Mouse (Mus musculus): Measurements from ENCODE around the gene Klk1b5. TPM values are rescaled to one million over a fixed set of nuclear protein-coding genes. Genes with fewer than 3 reads are reported as not detected.
"Not testable (repeated sequence)": the region's sequence is repeated elsewhere in the genome, so short reads cannot be mapped to it uniquely, and the experiment has no call there.

Klk1b5 gene
- polyA plus RNA-seq (2012; ENCODE audit: insufficient read depth, low replicate concordance), result not detected in 2 replicates

- peaks cover 9% of the 10 kb centered on the region for H3K4me1 ChIP-seq
- no peaks in the 10 kb centered on the region for H3K36me3 ChIP-seq (replicated peaks; ENCODE audit: low read length)
- peaks cover 41% of the 10 kb centered on the region for H3K27me3 ChIP-seq (replicated peaks)
- TF ChIP-seq GATA1 (IDR thresholded peaks at IDR 0.05; ENCODE audit: borderline replicate concordance, low read length) (no peak), FLI1 (IDR thresholded peaks at IDR 0.05; ENCODE audit: low read length) (no peak)
- H3K4me3 ChIP-seq (replicated peaks), result no peak within 1 kb of the TSS
- no peaks in the 10 kb centered on the region for H3K9me3 ChIP-seq
Measured at GRCm38 (mm10) chr7:44215645-44216044, at the start of gene Klk1b5. TSS of gene Klk1b5 (plus strand) at chr7:44215945.

GRCm38 (mm10) chr7:44179299-44180045 is 36.3 kb upstream of the Klk1b5 start:
- Histone ChIP-seq H3K36me3 (replicated peaks; ENCODE audit: low read length) (no peaks in the 10 kb centered on the region), H3K4me3 (replicated peaks) (no peak overlapping the region), H3K9me3 (no peaks in the 10 kb centered on the region), H3K4me1 (no peaks in the 10 kb centered on the region), H3K27me3 (replicated peaks) (no peaks in the 10 kb centered on the region)
- TF ChIP-seq GATA1 (IDR thresholded peaks at IDR 0.05; ENCODE audit: borderline replicate concordance, low read length) (no peak), FLI1 (IDR thresholded peaks at IDR 0.05; ENCODE audit: low read length) (no peak)

GRCm38 (mm10) chr7:44186516-44186915 is 29.2 kb upstream of the Klk1b5 start:
- H3K4me1 ChIP-seq; H3K36me3 ChIP-seq (replicated peaks; ENCODE audit: low read length); H3K9me3 ChIP-seq; H3K27me3 ChIP-seq (replicated peaks); H3K4me3 ChIP-seq (replicated peaks): not testable (repeated sequence)

GRCm38 (mm10) chr7:44187936-44188335 is 27.8 kb upstream of the Klk1b5 start, which contains the start of gene Klk1b24:
TSS of gene Klk1b24 (plus strand) at chr7:44188236.
- H3K27me3 ChIP-seq (replicated peaks), result not testable (repeated sequence)

GRCm38 (mm10) chr7:44193466-44193865 is 22.3 kb upstream of the Klk1b5 start:
- H3K36me3 ChIP-seq (replicated peaks; ENCODE audit: low read length); H3K9me3 ChIP-seq; H3K4me3 ChIP-seq (replicated peaks): not testable (repeated sequence)

More at GRCm38 (mm10) chr7:44187936-44188335, 27.8 kb upstream of the Klk1b5 start, which contains the start of gene Klk1b24:
- H3K9me3 ChIP-seq; H3K4me3 ChIP-seq (replicated peaks); H3K4me1 ChIP-seq; H3K36me3 ChIP-seq (replicated peaks; ENCODE audit: low read length): not testable (repeated sequence)

GRCm38 (mm10) chr7:44197891-44198290 is 17.9 kb upstream of the Klk1b5 start, which contains the start of gene Klk1b3:
TSS of gene Klk1b3 (plus strand) at chr7:44198191.
- H3K4me1 ChIP-seq, result no peaks in the 10 kb centered on the region
- no peak within 1 kb of the TSS for H3K4me3 ChIP-seq (replicated peaks)
- no peaks in the 10 kb centered on the region for H3K9me3 ChIP-seq
- peaks cover 6% of the 10 kb centered on the region for H3K27me3 ChIP-seq (replicated peaks)
- no peaks in the 10 kb centered on the region for H3K36me3 ChIP-seq (replicated peaks; ENCODE audit: low read length)
- no peak for TF ChIP-seq GATA1 (IDR thresholded peaks at IDR 0.05; ENCODE audit: borderline replicate concordance, low read length)

More at GRCm38 (mm10) chr7:44193466-44193865, 22.3 kb upstream of the Klk1b5 start:
- not testable (repeated sequence) for H3K27me3 ChIP-seq (replicated peaks); H3K4me1 ChIP-seq

- peaks cover 21% of the 10 kb centered on the region for H3K27me3 ChIP-seq (replicated peaks)
- H3K36me3 ChIP-seq (replicated peaks; ENCODE audit: low read length); H3K4me3 ChIP-seq (replicated peaks); H3K9me3 ChIP-seq; H3K4me1 ChIP-seq: not testable (repeated sequence)
Measured at GRCm38 (mm10) chr7:44207135-44207534, 8.6 kb upstream of the Klk1b5 start, which contains the start of gene Klk1b4. TSS of gene Klk1b4 (plus strand) at chr7:44207435.

GRCm38 (mm10) chr7:44208307-44208706 is 7.4 kb upstream of the Klk1b5 start:
- Histone ChIP-seq H3K4me3 (replicated peaks) (no peak overlapping the region), H3K36me3 (replicated peaks; ENCODE audit: low read length) (no peaks in the 10 kb centered on the region), H3K9me3 (no peaks in the 10 kb centered on the region), H3K4me1 (no peaks in the 10 kb centered on the region), H3K27me3 (replicated peaks) (peaks cover 25% of the 10 kb centered on the region)
- TF ChIP-seq GATA1 (IDR thresholded peaks at IDR 0.05; ENCODE audit: borderline replicate concordance, low read length), result no peak
- TF ChIP-seq FLI1 (IDR thresholded peaks at IDR 0.05; ENCODE audit: low read length), result no peak

- not testable (repeated sequence) for H3K36me3 ChIP-seq (replicated peaks; ENCODE audit: low read length); H3K9me3 ChIP-seq; H3K4me3 ChIP-seq (replicated peaks)
- peaks cover 40% of the 10 kb centered on the region for H3K27me3 ChIP-seq (replicated peaks)
- peaks cover 25% of the 10 kb centered on the region for H3K4me1 ChIP-seq
Measured at GRCm38 (mm10) chr7:44221601-44222000, 5.9 kb downstream of the Klk1b5 start.

GRCm38 (mm10) chr7:44222335-44222734 is 6.6 kb downstream of the Klk1b5 start:
- H3K36me3 ChIP-seq (replicated peaks; ENCODE audit: low read length), result not testable (repeated sequence)

GRCm38 (mm10) chr7:44225076-44225475 is 9.3 kb downstream of the Klk1b5 start, which contains the start of gene Klk1:
TSS of gene Klk1 (plus strand) at chr7:44225360.
- Histone ChIP-seq H3K9me3 (no peaks in the 10 kb centered on the region), H3K4me3 (replicated peaks) (no peak within 1 kb of the TSS), H3K4me1 (peaks cover 22% of the 10 kb centered on the region), H3K36me3 (replicated peaks; ENCODE audit: low read length) (no peaks in the 10 kb centered on the region), H3K27me3 (replicated peaks) (peaks cover 35% of the 10 kb centered on the region)
- TF ChIP-seq GATA1 (IDR thresholded peaks at IDR 0.05; ENCODE audit: borderline replicate concordance, low read length) (no peak), FLI1 (IDR thresholded peaks at IDR 0.05; ENCODE audit: low read length) (no peak)

More at GRCm38 (mm10) chr7:44222335-44222734, 6.6 kb downstream of the Klk1b5 start:
- H3K4me3 ChIP-seq (replicated peaks); H3K9me3 ChIP-seq: not testable (repeated sequence)
- H3K4me1 ChIP-seq, result peaks cover 25% of the 10 kb centered on the region
- peaks cover 35% of the 10 kb centered on the region for H3K27me3 ChIP-seq (replicated peaks)

All from megakaryocyte, embryonic 14.5 days (primary cell).